Mouse (Mus musculus): ENCODE measurements around the gene Adam20. TPM values are rescaled to one million over a fixed set of nuclear protein-coding genes. Genes with fewer than 3 reads are reported as not detected.
"Not testable (repeated sequence)": the region's sequence is repeated elsewhere in the genome, so short reads cannot be mapped to it uniquely, and the experiment has no call there.

The Adam20 gene
- not detected in 2 replicates for polyA plus RNA-seq (2016; fragmentation: Nextera tagmentation; extraction: Ambion mirVana)

- H3K4me2 ChIP-seq; H3K9me3 ChIP-seq; H3K27me3 ChIP-seq; H3K36me3 ChIP-seq (replicated peaks); H3K9ac ChIP-seq; H3K4me3 ChIP-seq (replicated peaks); H3K4me1 ChIP-seq; ATAC-seq (ENCODE audit: low FRiP score); H3K27ac ChIP-seq: not testable (repeated sequence)
- 71% methylated on average over 1 of the region's 1 CpGs for WGBS
These were observed at the start of gene Adam20 for GRCm38 (mm10) chr8:40792973-40793372. Adam20 (plus strand) TSS chr8:40793273.

- H3K4me3 ChIP-seq (replicated peaks); H3K4me2 ChIP-seq; ATAC-seq (ENCODE audit: low FRiP score); H3K9me3 ChIP-seq; H3K4me1 ChIP-seq; H3K27me3 ChIP-seq; H3K27ac ChIP-seq; H3K36me3 ChIP-seq (replicated peaks); H3K9ac ChIP-seq: not testable (repeated sequence)
- WGBS = 64% methylated on average over 1 of the region's 1 CpGs
These were observed 41.2 kb upstream of the Adam20 start, which contains the start of gene Adam25 for GRCm38 (mm10) chr8:40751908-40752307. Adam25 (plus strand) TSS chr8:40752208.

DNA sequence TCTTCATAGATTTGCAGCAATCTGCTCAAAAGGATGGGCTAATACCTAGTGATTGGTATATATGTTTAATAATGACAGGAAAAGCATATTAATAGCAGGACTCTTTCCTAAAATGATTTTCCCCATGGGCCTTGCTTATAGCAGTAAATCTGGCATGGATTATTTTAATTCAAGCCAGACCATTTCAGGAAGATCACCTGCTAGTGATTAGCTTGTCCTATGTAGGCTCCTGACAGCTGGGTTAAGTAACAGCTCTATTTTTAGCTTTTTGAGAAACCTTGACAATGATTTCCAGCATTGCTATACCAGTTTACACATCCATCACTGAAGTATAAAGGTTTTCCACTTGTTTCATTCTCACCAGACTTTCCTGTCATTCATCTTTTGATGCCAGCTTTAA, 9.8 kb upstream of the Adam20 start:
- no peak for ATAC-seq (ENCODE audit: low FRiP score)
- Histone ChIP-seq H3K27ac (no peak overlapping the region), H3K36me3 (replicated peaks) (no peaks in the 10 kb centered on the region), H3K27me3 (no peaks in the 10 kb centered on the region), H3K4me1 (no peaks in the 10 kb centered on the region), H3K4me2 (no peak overlapping the region), H3K4me3 (replicated peaks) (no peak overlapping the region), H3K9me3 (no peaks in the 10 kb centered on the region), H3K9ac (no peak overlapping the region)

DNA sequence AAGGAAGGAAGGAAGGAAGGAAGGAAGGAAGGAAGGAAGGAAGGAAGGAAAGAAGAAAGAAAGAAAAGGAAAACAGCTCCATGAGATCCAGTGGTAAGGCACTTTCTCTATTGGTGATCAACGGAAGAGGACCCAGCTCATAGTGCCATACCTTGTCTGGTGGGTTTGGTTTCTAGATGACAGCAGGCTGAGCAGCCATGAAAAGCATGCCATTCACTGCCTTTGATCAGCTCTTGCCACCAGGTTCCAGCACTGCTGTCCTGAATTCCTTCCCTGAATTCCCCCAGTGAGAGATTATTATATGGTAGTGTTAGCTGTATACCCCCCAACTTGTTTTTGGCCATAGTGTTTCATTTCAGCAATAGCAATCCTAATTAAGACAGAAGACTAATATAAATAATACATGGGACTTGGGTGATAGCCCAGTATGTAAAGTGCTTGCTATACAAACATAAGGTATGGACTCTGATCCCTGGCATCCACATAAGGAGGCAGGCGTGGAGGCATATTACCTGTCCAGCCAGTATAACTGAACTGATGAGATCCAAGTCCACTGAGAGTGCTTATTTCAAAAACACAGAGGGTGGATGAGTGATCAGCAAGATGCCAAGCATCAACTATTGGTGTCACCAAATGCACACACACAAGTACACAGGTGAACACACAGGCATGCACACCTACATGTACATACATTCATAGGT, 10.5 kb downstream of the Adam20 start:
- ATAC-seq (ENCODE audit: low FRiP score) = no peak

More for the DNA sequence above, 10.5 kb downstream of the Adam20 start:
- Histone ChIP-seq H3K36me3 (replicated peaks) (no peaks in the 10 kb centered on the region), H3K9me3 (no peaks in the 10 kb centered on the region), H3K9ac (no peak overlapping the region), H3K4me3 (replicated peaks) (no peak overlapping the region), H3K27me3 (no peaks in the 10 kb centered on the region), H3K27ac (no peak overlapping the region), H3K4me1 (no peaks in the 10 kb centered on the region), H3K4me2 (no peak overlapping the region)
- WGBS = 89% methylated on average over 2 of the region's 2 CpGs

Other genes with a start within 250 kb of the Adam20 start
- not detected in 2 replicates for gene Adam24, start 118.2 kb upstream of the Adam20 start, polyA plus RNA-seq (2016; fragmentation: Nextera tagmentation; extraction: Ambion mirVana)
- not detected in 2 replicates for gene Adam25, start 41.1 kb upstream of the Adam20 start, polyA plus RNA-seq (2016; fragmentation: Nextera tagmentation; extraction: Ambion mirVana)
- not detected in 2 replicates for gene Adam39, start 29.7 kb downstream of the Adam20 start, polyA plus RNA-seq (2016; fragmentation: Nextera tagmentation; extraction: Ambion mirVana)

Measured in forebrain, embryonic 12.5 days (tissue).